Mouse (Mus musculus): ENCODE measurements around the gene Tdrd1.

DNA sequence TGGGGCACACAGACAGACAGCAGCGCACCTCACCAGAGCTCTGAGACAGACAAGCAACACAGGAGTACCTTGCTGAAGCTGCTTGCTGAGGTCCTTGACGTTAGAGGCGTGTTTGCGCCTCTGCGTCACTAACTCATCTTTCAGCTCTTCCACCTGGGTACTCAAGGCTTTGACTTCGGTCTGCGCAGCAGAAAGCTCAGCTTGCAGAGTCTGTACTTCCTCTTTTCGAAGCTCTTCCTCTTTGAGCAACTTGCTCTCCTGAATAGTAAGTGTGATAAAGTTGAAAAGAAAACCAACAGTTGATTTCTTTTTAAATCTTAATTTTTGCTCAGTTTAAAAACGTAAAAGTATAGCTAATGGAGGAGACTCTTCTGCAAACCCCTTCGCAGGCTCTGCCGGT, 28.6 kb upstream of the Tdrd1 start:
- TF ChIP-seq HCFC1 (IDR thresholded peaks at IDR 0.05; ENCODE audit: borderline replicate concordance, insufficient read depth, low read length) (no peak), CHD2 (IDR thresholded peaks at IDR 0.05; ENCODE audit: low read depth, low read length) (no peak), ZNF384 (IDR thresholded peaks at IDR 0.05; ENCODE audit: low read depth, low read length) (no peak), ZC3H11A (IDR thresholded peaks at IDR 0.05; ENCODE audit: borderline replicate concordance, low read depth, low read length) (no peak), MAFK (IDR thresholded peaks at IDR 0.05; ENCODE audit: insufficient read depth, low read depth, low read length) (no peak)
